Mouse (Mus musculus): ENCODE data around the gene Uimc1. TPM values are rescaled to one million over a fixed set of nuclear protein-coding genes. Genes with fewer than 3 reads are reported as not detected.

Uimc1 gene
- total and polyA plus RNA-seq, 2 experiments from 2014 or later: 3.9 to 12.1 TPM

DNA sequence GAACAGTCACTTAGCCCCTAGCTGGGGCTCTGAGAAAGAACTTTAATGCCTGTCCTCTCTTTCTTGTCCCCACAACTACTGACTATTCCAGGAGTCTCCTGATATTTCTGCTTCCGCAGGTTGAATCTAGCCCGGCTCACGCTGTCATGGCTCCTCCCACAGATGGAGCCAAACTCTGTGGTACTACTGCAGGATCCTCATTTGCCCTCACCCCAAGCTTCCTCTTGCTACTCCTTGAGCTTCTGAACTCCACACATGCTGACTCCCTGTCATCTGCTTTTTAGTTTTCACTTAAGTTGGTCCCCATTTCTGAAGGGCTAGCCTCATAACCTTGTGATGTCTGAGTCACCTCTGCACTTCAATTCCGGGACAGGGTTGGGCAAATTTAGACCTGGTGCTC is 80.0 kb downstream of the Uimc1 start:
- H3K9me3 ChIP-seq (ENCODE audit: low read length): no peaks in the 10 kb centered on the region
- H3K36me3 ChIP-seq (ENCODE audit: insufficient read depth, low read length): no peaks in the 10 kb centered on the region
- TF ChIP-seq CTCF (IDR thresholded peaks at IDR 0.05; ENCODE audit: low read depth): no peak
- H3K27ac ChIP-seq: no peak overlapping the region
- no peak overlapping the region for H3K4me3 ChIP-seq (ENCODE audit: low read length)
- ATAC-seq (no peak), DNase-seq (ENCODE audit: low spot score) (no peak)
- no peaks in the 10 kb centered on the region for H3K4me1 ChIP-seq (ENCODE audit: insufficient read depth, low read length)
- H3K9ac ChIP-seq (replicated peaks; ENCODE audit: low read length): no peak overlapping the region
- no peaks in the 10 kb centered on the region for H3K27me3 ChIP-seq (ENCODE audit: insufficient read depth, low read length)
- 95% methylated on average over 4 of the region's 4 CpGs for WGBS
- no peak overlapping the region for H3K4me2 ChIP-seq (ENCODE audit: low read depth, low read length)

DNA sequence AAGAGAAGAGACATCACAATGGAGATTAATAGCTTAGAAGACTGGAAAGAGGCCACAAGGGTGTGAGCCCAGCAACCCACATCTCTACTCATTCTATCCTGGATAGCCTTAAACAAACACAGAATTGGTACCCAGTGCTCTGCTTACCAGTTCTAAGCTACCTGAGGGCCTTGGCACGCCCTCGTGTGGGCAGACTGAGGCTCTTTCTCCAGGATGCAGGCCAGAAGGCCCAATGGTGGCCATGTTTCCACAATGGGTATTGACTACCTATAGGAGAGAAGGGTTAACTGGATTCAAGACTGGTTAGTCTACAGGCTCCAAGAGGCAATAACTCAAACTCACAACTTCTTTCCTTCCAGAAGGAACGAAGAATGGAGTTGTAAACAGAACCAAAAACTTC is 80.9 kb downstream of the Uimc1 start:
- ATAC-seq (no peak), DNase-seq (ENCODE audit: low spot score) (no peak)
- H3K9ac ChIP-seq (replicated peaks; ENCODE audit: low read length): no peak overlapping the region
- H3K27ac ChIP-seq: no peak overlapping the region
- TF ChIP-seq CTCF (IDR thresholded peaks at IDR 0.05; ENCODE audit: low read depth): no peak
- H3K4me1 ChIP-seq (ENCODE audit: insufficient read depth, low read length): no peaks in the 10 kb centered on the region; the same call in 1 of the 2 replicates
- no peaks in the 10 kb centered on the region for H3K27me3 ChIP-seq (ENCODE audit: insufficient read depth, low read length)
- no peaks in the 10 kb centered on the region for H3K9me3 ChIP-seq (ENCODE audit: low read length)
- H3K36me3 ChIP-seq (ENCODE audit: insufficient read depth, low read length): no peaks in the 10 kb centered on the region
- WGBS: 62% methylated on average over 3 of the region's 3 CpGs
- H3K4me2 ChIP-seq (ENCODE audit: low read depth, low read length): no peak overlapping the region
- H3K4me3 ChIP-seq (ENCODE audit: low read length): no peak overlapping the region

- DNase-seq (ENCODE audit: low spot score) (no peak), ATAC-seq (no peak)
- H3K27ac ChIP-seq: no peak overlapping the region
- no peak overlapping the region for H3K4me3 ChIP-seq (ENCODE audit: low read length)
- H3K9me3 ChIP-seq (ENCODE audit: low read length): no peaks in the 10 kb centered on the region
- H3K4me2 ChIP-seq (ENCODE audit: low read depth, low read length): no peak overlapping the region
- H3K27me3 ChIP-seq (ENCODE audit: insufficient read depth, low read length): no peaks in the 10 kb centered on the region
- H3K4me1 ChIP-seq (ENCODE audit: insufficient read depth, low read length): no peaks in the 10 kb centered on the region; the same call in 1 of the 2 replicates
- no peaks in the 10 kb centered on the region for H3K36me3 ChIP-seq (ENCODE audit: insufficient read depth, low read length)
- 91% methylated on average over 9 of the region's 9 CpGs for WGBS
- no peak for TF ChIP-seq CTCF (IDR thresholded peaks at IDR 0.05; ENCODE audit: low read depth)
- no peak overlapping the region for H3K9ac ChIP-seq (replicated peaks; ENCODE audit: low read length)
Measured at GRCm38 (mm10) chr13:55018700-55019099, 81.4 kb downstream of the Uimc1 start.

DNA sequence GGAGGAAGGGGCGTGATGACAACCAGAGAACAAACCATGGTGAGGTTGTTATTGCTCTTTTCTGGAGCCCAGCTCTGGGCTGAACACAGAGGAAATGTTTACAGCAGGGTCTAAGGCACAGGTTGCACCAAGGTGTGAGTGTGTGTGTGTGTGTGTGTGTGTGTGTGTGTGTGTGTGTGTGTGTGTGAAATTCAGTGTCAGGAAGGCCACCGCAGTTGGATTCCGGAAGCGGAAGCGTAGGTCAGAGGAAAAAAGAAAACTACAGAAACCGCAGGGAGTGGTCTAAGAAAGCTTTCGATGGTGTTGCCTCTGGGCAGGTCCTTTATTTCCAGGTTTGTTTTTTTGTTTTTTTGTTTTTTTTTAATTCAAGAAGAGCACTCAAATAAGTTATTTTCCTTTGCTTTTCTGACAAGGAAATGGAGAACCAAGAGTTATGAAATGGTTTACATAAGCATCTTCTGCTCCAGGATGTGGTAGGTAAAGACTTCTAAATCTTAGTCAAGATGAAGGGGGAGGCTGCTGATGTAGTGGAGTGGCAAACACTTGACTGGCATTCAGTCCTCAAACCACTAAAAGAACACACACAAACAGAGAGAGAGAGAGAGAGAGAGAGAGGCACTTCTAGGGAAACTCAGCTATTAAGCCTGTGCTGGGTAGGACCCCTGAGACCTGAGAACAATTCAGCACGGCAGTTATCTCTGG is 82.1 kb downstream of the Uimc1 start:
- H3K36me3 ChIP-seq (ENCODE audit: insufficient read depth, low read length): no peaks in the 10 kb centered on the region
- WGBS: 78% methylated on average over 8 of the region's 8 CpGs
- no peaks in the 10 kb centered on the region; the same call in 1 of the 2 replicates for H3K4me1 ChIP-seq (ENCODE audit: insufficient read depth, low read length)
- H3K27ac ChIP-seq: no peak overlapping the region
- no peak overlapping the region for H3K4me2 ChIP-seq (ENCODE audit: low read depth, low read length)
- DNase-seq (ENCODE audit: low spot score) (no peak), ATAC-seq (no peak)
- no peak overlapping the region for H3K4me3 ChIP-seq (ENCODE audit: low read length)
- no peak overlapping the region for H3K9ac ChIP-seq (replicated peaks; ENCODE audit: low read length)
- no peak for TF ChIP-seq CTCF (IDR thresholded peaks at IDR 0.05; ENCODE audit: low read depth)
- H3K27me3 ChIP-seq (ENCODE audit: insufficient read depth, low read length): no peaks in the 10 kb centered on the region
- no peaks in the 10 kb centered on the region for H3K9me3 ChIP-seq (ENCODE audit: low read length)

DNA sequence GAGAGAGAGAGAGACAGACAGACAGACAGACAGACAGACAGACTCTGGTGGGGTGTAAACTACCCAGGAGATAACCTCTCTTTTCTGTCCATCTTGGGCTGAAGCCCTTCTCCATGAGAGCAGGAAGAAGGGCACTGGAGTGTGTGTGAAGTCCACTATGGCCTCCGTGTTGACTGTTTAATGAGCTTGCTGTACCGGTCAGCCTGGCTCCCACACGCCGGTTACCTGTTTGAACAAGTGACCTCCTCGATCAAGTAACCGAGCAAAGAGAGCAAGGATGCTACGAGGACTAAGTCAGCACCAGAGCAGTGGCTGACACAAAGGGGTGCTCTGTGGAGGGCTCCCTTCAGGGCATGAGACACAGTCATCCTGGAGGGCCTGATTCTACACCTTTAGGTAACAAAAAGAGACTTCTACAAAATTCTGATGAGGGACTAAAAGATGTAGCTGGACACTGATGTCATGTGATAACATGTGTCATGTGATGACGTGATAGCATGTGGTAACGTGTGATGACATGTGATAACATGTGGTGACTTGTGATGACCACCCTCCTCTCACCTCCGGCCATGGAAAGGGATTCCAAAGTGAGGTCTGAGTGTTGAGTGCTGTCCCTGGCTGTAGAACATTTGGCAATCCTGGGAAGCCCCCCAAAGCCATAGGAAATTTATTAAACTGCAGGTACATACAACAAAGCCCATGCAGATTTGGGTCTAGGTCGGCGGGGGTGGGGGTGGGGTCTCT is 82.8 kb downstream of the Uimc1 start:
- Histone ChIP-seq H3K4me1 (ENCODE audit: insufficient read depth, low read length) (no peaks in the 10 kb centered on the region; the same call in 1 of the 2 replicates), H3K27ac (no peak overlapping the region), H3K9ac (replicated peaks; ENCODE audit: low read length) (no peak overlapping the region), H3K36me3 (ENCODE audit: insufficient read depth, low read length) (no peaks in the 10 kb centered on the region), H3K4me3 (ENCODE audit: low read length) (no peak overlapping the region), H3K27me3 (ENCODE audit: insufficient read depth, low read length) (no peaks in the 10 kb centered on the region), H3K4me2 (ENCODE audit: low read depth, low read length) (no peak overlapping the region), H3K9me3 (ENCODE audit: low read length) (no peaks in the 10 kb centered on the region)
- no peak for ATAC-seq
- no peak for TF ChIP-seq CTCF (IDR thresholded peaks at IDR 0.05; ENCODE audit: low read depth)
- 90% methylated on average over 12 of the region's 12 CpGs for WGBS
- DNase-seq (ENCODE audit: low spot score): no peak

- no peaks in the 10 kb centered on the region for H3K27me3 ChIP-seq (ENCODE audit: insufficient read depth, low read length)
- 41% methylated on average over 9 of the region's 9 CpGs for WGBS
- H3K9me3 ChIP-seq (ENCODE audit: low read length): no peaks in the 10 kb centered on the region
- H3K4me3 ChIP-seq (ENCODE audit: low read length): no peak overlapping the region
- no peaks in the 10 kb centered on the region; the same call in 1 of the 2 replicates for H3K4me1 ChIP-seq (ENCODE audit: insufficient read depth, low read length)
- H3K27ac ChIP-seq: no peak overlapping the region
- ATAC-seq (no peak), DNase-seq (ENCODE audit: low spot score) (no peak)
- no peak for TF ChIP-seq CTCF (IDR thresholded peaks at IDR 0.05; ENCODE audit: low read depth)
- no peak overlapping the region for H3K4me2 ChIP-seq (ENCODE audit: low read depth, low read length)
- no peak overlapping the region for H3K9ac ChIP-seq (replicated peaks; ENCODE audit: low read length)
- no peaks in the 10 kb centered on the region for H3K36me3 ChIP-seq (ENCODE audit: insufficient read depth, low read length)
Measured at GRCm38 (mm10) chr13:55014451-55014850, 85.6 kb downstream of the Uimc1 start.
